In the genomic region with DNA sequence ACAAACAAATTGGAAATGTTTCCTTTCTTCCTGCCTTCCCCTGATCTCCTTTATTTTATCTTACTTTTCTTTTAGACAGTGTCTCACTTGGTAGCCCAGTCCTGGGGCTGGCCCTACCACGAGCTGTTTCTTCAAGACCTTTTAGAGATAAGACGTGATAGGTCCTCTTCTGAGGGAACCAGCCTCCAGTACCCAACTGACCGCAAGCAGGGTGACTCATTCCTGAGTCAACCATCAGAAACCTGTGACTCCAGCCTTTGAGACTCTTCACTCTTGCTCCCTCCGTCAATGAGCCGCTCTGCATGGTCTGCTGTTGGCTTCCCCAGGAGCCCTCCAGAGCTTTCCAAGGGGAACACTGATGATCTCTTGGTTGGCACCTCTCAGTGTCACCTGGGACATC, we compare ENCODE assay signal across 12 mouse cellular contexts. TPM values are rescaled to one million over a fixed set of nuclear protein-coding genes. Genes with fewer than 3 reads are reported as not detected.
DNase-seq lines count a peak whose midpoint lies in the region; ATAC-seq lines count a peak whose summit lies in the region.
"Had no signal": no experiment of that assay in that cellular context is flagged by ENCODE, and none has a peak within 500 bp of the region (broad histone marks: within the 10 kb centered on the region; RNA-seq: fewer than 3 reads in every experiment).

No protein-coding gene starts in this region.

- H3K4me2 ChIP-seq in liver, embryonic 11.5 days: no peak overlapping the region
- H3K4me2 ChIP-seq: hindbrain, embryonic 14.5 days; liver, embryonic 15.5 days had no signal

- no peaks in the 10 kb centered on the region for H3K36me3 ChIP-seq in liver, embryonic 11.5 days (ENCODE audit: control insufficient read depth, insufficient read depth, low read length)
- H3K36me3 ChIP-seq: heart, embryonic 13.5 days; liver, embryonic 15.5 days had no signal

- H3K9me3 ChIP-seq in liver, embryonic 11.5 days (ENCODE audit: control insufficient read depth, low read length): no peaks in the 10 kb centered on the region
- H3K9me3 ChIP-seq: heart, embryonic 13.5 days; liver, embryonic 15.5 days had no signal

- H3K9ac ChIP-seq in liver, embryonic 11.5 days (ENCODE audit: low read depth, low read length): no peak overlapping the region
- H3K9ac ChIP-seq: heart, embryonic 13.5 days; hindbrain, embryonic 14.5 days; liver, embryonic 15.5 days had no signal

- peak; percentile 64 for ATAC-seq in megakaryocyte progenitor cell, adult 5-6 weeks (replicated peaks; ENCODE audit: poor library complexity)
- no peak for ATAC-seq in erythroid progenitor cell, adult 5-6 weeks (replicated peaks; ENCODE audit: low FRiP score, poor library complexity, severe bottlenecking)
- no peak for ATAC-seq in liver, embryonic 11.5 days (replicated peaks; ENCODE audit: low FRiP score)

- 57% methylated on average over 5 of the region's 5 CpGs for WGBS in liver, embryonic 11.5 days

- DNase-seq in CD4-positive helper T cell, adult 2 months (ENCODE audit: low read depth, low spot score): peak; percentile 7
- peak; percentile 84 for DNase-seq in NIH3T3 (ENCODE audit: low read depth)
- DNase-seq in lung, adult 18-20 months: peak; percentile 63 to 75
- DNase-seq in kidney, adult 18-20 months: no peak
- no peak for DNase-seq in liver, embryonic 11.5 days (ENCODE audit: low spot score)
- no peak for DNase-seq in layer of hippocampus, adult 18-20 months (ENCODE audit: low spot score in 2 of 2)

- H3K27me3 ChIP-seq in liver, embryonic 11.5 days (replicated peaks; ENCODE audit: control insufficient read depth, insufficient read depth, low read length): no peaks in the 10 kb centered on the region
- H3K27me3 ChIP-seq: heart, embryonic 13.5 days; liver, embryonic 15.5 days had no signal

- no peak overlapping the region for H3K27ac ChIP-seq in liver, embryonic 11.5 days (ENCODE audit: low read depth, low read length)
- H3K27ac ChIP-seq: heart, embryonic 13.5 days; hindbrain, embryonic 14.5 days; liver, embryonic 15.5 days had no signal

- no peaks in the 10 kb centered on the region for H3K4me1 ChIP-seq in liver, embryonic 11.5 days (replicated peaks; ENCODE audit: control insufficient read depth, insufficient read depth, low read length)

- H3K4me3 ChIP-seq in liver, embryonic 11.5 days (ENCODE audit: low read depth, low read length): no peak overlapping the region
- H3K4me3 ChIP-seq: erythroblast, embryonic 14.5 days; heart, embryonic 13.5 days; liver, embryonic 15.5 days had no signal

RNA-seq across cellular contexts. Expression of a gene that starts 32.4 kb away (rescaled TPM):
- total RNA-seq in megakaryocyte progenitor cell, adult 5-6 weeks (2015): 5.1 and 5.8 TPM in 2 replicates
- 9.1 and 10.8 TPM in 2 replicates for total RNA-seq in megakaryocyte progenitor cell, adult 5-6 weeks (2017)
- not detected in 2 replicates for total RNA-seq in erythroid progenitor cell, adult 5-6 weeks (2015; ENCODE audit: low replicate concordance)
- 5.5 TPM in 1 of 2 replicates, not detected in the other for total RNA-seq in erythroid progenitor cell, adult 5-6 weeks (2017; ENCODE audit: low replicate concordance)
- 7.8 and 8.3 TPM in 2 replicates for polyA plus RNA-seq in liver, embryonic 11.5 days (2014; fragmentation: Nextera tagmentation; extraction: Ambion mirVana)
- 1 to 10 TPM; 6.9 to 7.3 TPM for total RNA-seq in layer of hippocampus, adult 18-20 months (2021)

RNA-seq across cellular contexts. Expression of a gene that starts 33.6 kb away (rescaled TPM):
- total RNA-seq in megakaryocyte progenitor cell, adult 5-6 weeks (2015): 0.15 and 0.44 TPM in 2 replicates
- total RNA-seq in megakaryocyte progenitor cell, adult 5-6 weeks (2017): 0.68 TPM in 1 of 2 replicates, not detected in the other
- total RNA-seq in erythroid progenitor cell, adult 5-6 weeks (2015; ENCODE audit: low replicate concordance): not detected in 2 replicates
- not detected in 2 replicates for total RNA-seq in erythroid progenitor cell, adult 5-6 weeks (2017; ENCODE audit: low replicate concordance)
- polyA plus RNA-seq in liver, embryonic 11.5 days (2014; fragmentation: Nextera tagmentation; extraction: Ambion mirVana): 42.0 and 47.8 TPM in 2 replicates
- 1 to 10 TPM; 4.4 to 5.6 TPM for total RNA-seq in layer of hippocampus, adult 18-20 months (2021)
- polyA plus RNA-seq: erythroblast, embryonic 14.5 days had no signal

RNA-seq across cellular contexts. Expression of a gene that starts 52.2 kb away (rescaled TPM):
- 0.42 and 0.67 TPM in 2 replicates for total RNA-seq in megakaryocyte progenitor cell, adult 5-6 weeks (2015)
- 1.9 and 3.8 TPM in 2 replicates for total RNA-seq in megakaryocyte progenitor cell, adult 5-6 weeks (2017)
- total RNA-seq in erythroid progenitor cell, adult 5-6 weeks (2015; ENCODE audit: low replicate concordance): not detected in 2 replicates
- 0.90 TPM in 1 of 2 replicates, not detected in the other for total RNA-seq in erythroid progenitor cell, adult 5-6 weeks (2017; ENCODE audit: low replicate concordance)
- 1.6 and 1.7 TPM in 2 replicates for polyA plus RNA-seq in liver, embryonic 11.5 days (2014; fragmentation: Nextera tagmentation; extraction: Ambion mirVana)
- 1 to 10 TPM; 3.9 to 7.1 TPM for total RNA-seq in layer of hippocampus, adult 18-20 months (2021)
- polyA plus RNA-seq: erythroblast, embryonic 14.5 days had no signal

RNA-seq across cellular contexts. Expression of a gene that starts 59.8 kb away (rescaled TPM):
- 16.3 and 17.1 TPM in 2 replicates for total RNA-seq in megakaryocyte progenitor cell, adult 5-6 weeks (2015)
- 61.3 and 64.3 TPM in 2 replicates for total RNA-seq in megakaryocyte progenitor cell, adult 5-6 weeks (2017)
- 1.7 and 4.3 TPM in 2 replicates for total RNA-seq in erythroid progenitor cell, adult 5-6 weeks (2015; ENCODE audit: low replicate concordance)
- 5.0 and 9.1 TPM in 2 replicates for total RNA-seq in erythroid progenitor cell, adult 5-6 weeks (2017; ENCODE audit: low replicate concordance)
- 51.0 and 53.2 TPM in 2 replicates for polyA plus RNA-seq in liver, embryonic 11.5 days (2014; fragmentation: Nextera tagmentation; extraction: Ambion mirVana)
- 100 to 1,000 TPM; 133 to 142 TPM for total RNA-seq in layer of hippocampus, adult 18-20 months (2021)

Comparison
In these comparisons a context has a peak if more than half of its experiments do, and no peak if none do; other contexts are left out.
1. DNase-seq: peak in CD4-positive helper T cell, adult 2 months (single experiment), NIH3T3 (single experiment) and lung, adult 18-20 months (2 of 2); none in kidney, adult 18-20 months (single experiment), liver, embryonic 11.5 days (single experiment) and layer of hippocampus, adult 18-20 months (0 of 2).